In the genomic region with DNA sequence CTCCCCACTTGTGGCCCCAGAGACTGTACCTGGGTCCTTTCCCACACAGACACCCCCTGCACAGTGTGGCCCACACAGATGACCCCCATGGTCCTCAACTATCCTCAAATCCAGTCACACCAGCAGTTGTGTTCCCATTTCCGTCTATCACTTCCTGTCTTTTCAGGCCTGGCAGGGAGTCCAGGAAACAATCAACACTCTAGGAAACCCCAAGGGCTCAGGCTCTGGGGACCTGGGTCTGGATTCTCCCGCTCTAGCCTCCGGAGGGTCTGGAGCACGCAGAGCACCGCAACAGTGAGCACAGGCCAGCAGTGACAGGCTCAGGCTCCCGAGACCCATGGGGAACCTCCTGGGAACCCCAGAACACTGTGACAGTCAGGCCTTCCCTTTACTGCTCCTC, we compare ENCODE assay signal across 13 mouse cellular contexts. TPM values are rescaled to one million over a fixed set of nuclear protein-coding genes. Genes with fewer than 3 reads are reported as not detected.
DNase-seq lines count a peak whose midpoint lies in the region; ATAC-seq and TF ChIP-seq lines count a peak whose summit lies in the region.
"Had no signal": no experiment of that assay in that cellular context is flagged by ENCODE, and none has a peak within 500 bp of the region (broad histone marks: within the 10 kb centered on the region; RNA-seq: fewer than 3 reads in every experiment).

No protein-coding gene starts in this region.

- TF ChIP-seq CTCF in gastrocnemius, adult 2 months (IDR thresholded peaks at IDR 0.05): no peak
- TF ChIP-seq CTCF in lung, adult 2 months (IDR thresholded peaks at IDR 0.05; ENCODE audit: insufficient read depth, low read length): no peak

- peak overlapping the region; percentile 96 for H3K9ac ChIP-seq in intestine, embryonic 16.5 days (ENCODE audit: low read depth, low read length)
- peak overlapping the region; percentile 91 for H3K9ac ChIP-seq in stomach, embryonic 16.5 days (ENCODE audit: low read length)
- H3K9ac ChIP-seq: midbrain, embryonic 15.5 days had no signal

- no peaks in the 10 kb centered on the region for H3K9me3 ChIP-seq in intestine, embryonic 16.5 days (ENCODE audit: control insufficient read depth, low read length)
- H3K9me3 ChIP-seq in stomach, embryonic 16.5 days (replicated peaks; ENCODE audit: control insufficient read depth, low read length): no peaks in the 10 kb centered on the region
- H3K9me3 ChIP-seq: midbrain, embryonic 15.5 days had no signal

- H3K36me3 ChIP-seq in intestine, embryonic 16.5 days (ENCODE audit: control insufficient read depth, insufficient read depth, low read length): no peaks in the 10 kb centered on the region
- H3K36me3 ChIP-seq in stomach, embryonic 16.5 days (ENCODE audit: control insufficient read depth, insufficient read depth, low read length): no peaks in the 10 kb centered on the region
- H3K36me3 ChIP-seq: midbrain, embryonic 15.5 days had no signal

- no peak for ATAC-seq in intestine, embryonic 16.5 days
- no peak for ATAC-seq in stomach, embryonic 16.5 days (ENCODE audit: insufficient read depth, low FRiP score)
- ATAC-seq: midbrain, embryonic 15.5 days had no signal

- H3K27ac ChIP-seq in gastrocnemius, adult 2 months: peak overlapping the region; percentile 48; the same call in 1 of the 2 replicates
- peak overlapping the region; percentile 69 for H3K27ac ChIP-seq in intestine, embryonic 16.5 days (ENCODE audit: low read length)
- H3K27ac ChIP-seq in stomach, embryonic 16.5 days (ENCODE audit: low read length): peak overlapping the region; percentile 99
- H3K27ac ChIP-seq: left cerebral cortex, adult 2 months; midbrain, embryonic 15.5 days had no signal

- DNase-seq in gastrocnemius, adult 2 months: no peak
- no peak for DNase-seq in gastrocnemius, postnatal 36 days
- DNase-seq in lung, postnatal 36 days: peak; percentile 33
- no peak for DNase-seq in lung, adult 2 months
- DNase-seq in B cell, adult 2 months: no peak
- no peak for DNase-seq in layer of hippocampus, postnatal 10 days (ENCODE audit: low spot score in 2 of 2)
- DNase-seq: right cerebral cortex, postnatal 14 days had no signal

- H3K4me3 ChIP-seq in gastrocnemius, adult 2 months: peak overlapping the region; percentile 82
- no peak overlapping the region for H3K4me3 ChIP-seq in lung, adult 2 months (replicated peaks; ENCODE audit: extremely low read depth, low read depth, low read length)
- H3K4me3 ChIP-seq in intestine, embryonic 16.5 days (ENCODE audit: low read length): peak overlapping the region; percentile 89
- peak overlapping the region; percentile 89 for H3K4me3 ChIP-seq in stomach, embryonic 16.5 days (replicated peaks; ENCODE audit: low read length)
- H3K4me3 ChIP-seq: erythroblast, embryonic 14.5 days; left cerebral cortex, adult 2 months; midbrain, embryonic 15.5 days had no signal

- TF ChIP-seq POLR2A in lung, adult 2 months (IDR thresholded peaks at IDR 0.05; ENCODE audit: borderline replicate concordance, extremely low read depth, low read depth, low read length): no peak

- intact Hi-C loops in gastrocnemius, adult 2 months (cut with DNase I): no loop called here
- intact Hi-C loops in gastrocnemius, postnatal 36 days (cut with DNase I): loop anchor here (2.0 kb wide), 1 partner anchor 19 kb away; the partner anchor contains the start of gene Rpl10a

- 27% methylated on average over 6 of the region's 6 CpGs for WGBS in lung, adult 2 months
- WGBS in intestine, embryonic 16.5 days: 43% methylated on average over 6 of the region's 6 CpGs
- WGBS in stomach, embryonic 16.5 days: 38% methylated on average over 6 of the region's 6 CpGs

- H3K4me2 ChIP-seq in intestine, embryonic 16.5 days (ENCODE audit: low read depth, low read length): peak overlapping the region; percentile 92
- peak overlapping the region; percentile 70 for H3K4me2 ChIP-seq in stomach, embryonic 16.5 days (ENCODE audit: low read depth, low read length)
- H3K4me2 ChIP-seq: midbrain, embryonic 15.5 days had no signal

- H3K4me1 ChIP-seq in lung, adult 2 months (ENCODE audit: control insufficient read depth, insufficient read depth, low read length): peaks cover 19% of the 10 kb centered on the region
- peaks cover 72% of the 10 kb centered on the region for H3K4me1 ChIP-seq in intestine, embryonic 16.5 days (ENCODE audit: control insufficient read depth, insufficient read depth, low read length)
- peaks cover 67% of the 10 kb centered on the region for H3K4me1 ChIP-seq in stomach, embryonic 16.5 days (ENCODE audit: control insufficient read depth, insufficient read depth, low read length)

- no peaks in the 10 kb centered on the region; the same call in 1 of the 2 replicates for H3K27me3 ChIP-seq in intestine, embryonic 16.5 days (replicated peaks; ENCODE audit: control insufficient read depth, insufficient read depth, low read length)
- no peaks in the 10 kb centered on the region for H3K27me3 ChIP-seq in stomach, embryonic 16.5 days (ENCODE audit: control insufficient read depth, insufficient read depth, low read length)

RNA-seq across cellular contexts. Expression of gene Tead3, which starts 2.4 kb away (rescaled TPM):
- total RNA-seq in gastrocnemius, adult 2 months (2021): 1 to 10 TPM; 6.9 to 7.4 TPM
- total RNA-seq in gastrocnemius, postnatal 36 days (2021): 1 to 10 TPM; 5.7 to 8.1 TPM
- polyA plus RNA-seq in lung, adult 2 months (2012; rRNA removed): 28.1 and 30.7 TPM in 2 replicates
- 8.5 and 9.3 TPM in 2 replicates for polyA plus RNA-seq in intestine, embryonic 16.5 days (2015; fragmentation: Nextera tagmentation; extraction: Ambion mirVana)
- polyA plus RNA-seq in stomach, embryonic 16.5 days (2015; fragmentation: Nextera tagmentation; extraction: Ambion mirVana): 11.8 and 12.3 TPM in 2 replicates
- 1 to 10 TPM; 5.6 to 6.1 TPM for total RNA-seq in layer of hippocampus, postnatal 10 days (2021)
- total RNA-seq: granulocyte monocyte progenitor cell, adult 5-6 weeks had no signal

RNA-seq across cellular contexts. Expression of gene Tulp1, which starts 16.8 kb away (rescaled TPM):
- not detected for total RNA-seq in gastrocnemius, adult 2 months (2021)
- total RNA-seq in gastrocnemius, postnatal 36 days (2021): not detected
- 7.0 and 7.2 TPM in 2 replicates for polyA plus RNA-seq in lung, adult 2 months (2012; rRNA removed)
- 3.0 and 3.6 TPM in 2 replicates for polyA plus RNA-seq in intestine, embryonic 16.5 days (2015; fragmentation: Nextera tagmentation; extraction: Ambion mirVana)
- 4.6 and 5.4 TPM in 2 replicates for polyA plus RNA-seq in stomach, embryonic 16.5 days (2015; fragmentation: Nextera tagmentation; extraction: Ambion mirVana)
- under 1 TPM in 1 of 2 experiments, not detected in 1; 0.41 TPM for total RNA-seq in layer of hippocampus, postnatal 10 days (2021)
- total RNA-seq: granulocyte monocyte progenitor cell, adult 5-6 weeks; left cerebral cortex, adult 2 months had no signal

RNA-seq across cellular contexts. Expression of gene Rpl10a, which starts 19.9 kb away (rescaled TPM):
- total RNA-seq in gastrocnemius, adult 2 months (2021): 100 to 1,000 TPM; 382 to 410 TPM
- total RNA-seq in gastrocnemius, postnatal 36 days (2021): 100 to 1,000 TPM; 327 to 414 TPM
- 1,664 and 1,938 TPM in 2 replicates for polyA plus RNA-seq in lung, adult 2 months (2012; rRNA removed)
- polyA plus RNA-seq in intestine, embryonic 16.5 days (2015; fragmentation: Nextera tagmentation; extraction: Ambion mirVana): 591 and 604 TPM in 2 replicates
- polyA plus RNA-seq in stomach, embryonic 16.5 days (2015; fragmentation: Nextera tagmentation; extraction: Ambion mirVana): 538 and 564 TPM in 2 replicates
- total RNA-seq in layer of hippocampus, postnatal 10 days (2021): 100 to 1,000 TPM; 503 to 535 TPM

RNA-seq across cellular contexts. Expression of gene Fance, which starts 34.9 kb away (rescaled TPM):
- total RNA-seq in gastrocnemius, adult 2 months (2021): 10 to 100 TPM in 1 of 2 experiments, 1 to 10 TPM in 1; 9.4 to 11.2 TPM
- 10 to 100 TPM in 1 of 2 experiments, 1 to 10 TPM in 1; 7.0 to 10.3 TPM for total RNA-seq in gastrocnemius, postnatal 36 days (2021)
- polyA plus RNA-seq in lung, adult 2 months (2012; rRNA removed): 18.2 and 21.7 TPM in 2 replicates
- 20.2 and 21.8 TPM in 2 replicates for polyA plus RNA-seq in intestine, embryonic 16.5 days (2015; fragmentation: Nextera tagmentation; extraction: Ambion mirVana)
- 19.0 and 20.4 TPM in 2 replicates for polyA plus RNA-seq in stomach, embryonic 16.5 days (2015; fragmentation: Nextera tagmentation; extraction: Ambion mirVana)
- total RNA-seq in layer of hippocampus, postnatal 10 days (2021): 10 to 100 TPM; 26.0 to 36.2 TPM

Comparison
In these comparisons a context has a peak if more than half of its experiments do, and no peak if none do; other contexts are left out.
1. H3K27ac ChIP-seq: peak in every context shown above with its lines; median percentile 99 in stomach, embryonic 16.5 days; 69 in intestine, embryonic 16.5 days; 48 in gastrocnemius, adult 2 months.